Mouse (Mus musculus): ENCODE measurements around the gene Acvr2a. TPM values are rescaled to one million over a fixed set of nuclear protein-coding genes. Genes with fewer than 3 reads are reported as not detected.
A peak's percentile ranks its signal among the peaks of the same experiment; 100 is the strongest.

Acvr2a gene
- polyA plus RNA-seq, 1 experiment: 6.4 TPM

DNA sequence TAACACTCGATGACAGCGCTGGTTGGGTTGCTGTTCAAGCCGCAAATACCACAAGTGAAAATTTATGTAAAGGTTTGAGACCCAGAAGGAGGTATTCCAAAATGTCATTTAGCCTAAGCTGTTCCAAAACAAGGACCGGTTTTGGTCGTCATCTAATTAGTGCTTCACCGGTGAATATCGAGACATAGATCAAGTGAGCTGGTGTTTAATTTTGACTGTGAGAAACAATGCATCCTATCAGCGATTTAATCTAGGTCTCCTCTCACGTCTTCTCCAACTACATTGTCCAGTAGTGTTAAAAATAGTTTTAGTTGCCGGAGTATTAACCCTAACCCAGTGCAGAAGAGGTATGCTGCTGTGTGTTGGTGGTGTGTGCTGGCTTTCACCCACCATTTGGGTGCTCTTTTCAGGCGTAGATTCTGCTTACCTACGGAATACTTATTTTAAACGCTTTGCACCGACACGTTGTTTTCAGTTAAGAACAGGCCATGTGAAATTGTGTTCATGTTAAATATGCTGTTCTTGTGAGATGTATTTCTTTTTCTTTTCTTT lies 1.2 kb downstream of the Acvr2a start:
- WGBS: under 1% methylated on average over 15 of the region's 15 CpGs
- DNase-seq: no peak
- TF ChIP-seq CTCF (IDR thresholded peaks at IDR 0.05; ENCODE audit: insufficient read depth, low read length) (no peak), POLR2A (IDR thresholded peaks at IDR 0.05; ENCODE audit: borderline replicate concordance, extremely low read depth, low read depth, low read length) (no peak)
- Histone ChIP-seq H3K4me1 (ENCODE audit: control insufficient read depth, insufficient read depth, low read length) (peaks cover 6% of the 10 kb centered on the region; the same call in 1 of the 2 replicates), H3K4me3 (replicated peaks; ENCODE audit: extremely low read depth, low read depth, low read length) (peak overlapping the region; percentile 81)

DNA sequence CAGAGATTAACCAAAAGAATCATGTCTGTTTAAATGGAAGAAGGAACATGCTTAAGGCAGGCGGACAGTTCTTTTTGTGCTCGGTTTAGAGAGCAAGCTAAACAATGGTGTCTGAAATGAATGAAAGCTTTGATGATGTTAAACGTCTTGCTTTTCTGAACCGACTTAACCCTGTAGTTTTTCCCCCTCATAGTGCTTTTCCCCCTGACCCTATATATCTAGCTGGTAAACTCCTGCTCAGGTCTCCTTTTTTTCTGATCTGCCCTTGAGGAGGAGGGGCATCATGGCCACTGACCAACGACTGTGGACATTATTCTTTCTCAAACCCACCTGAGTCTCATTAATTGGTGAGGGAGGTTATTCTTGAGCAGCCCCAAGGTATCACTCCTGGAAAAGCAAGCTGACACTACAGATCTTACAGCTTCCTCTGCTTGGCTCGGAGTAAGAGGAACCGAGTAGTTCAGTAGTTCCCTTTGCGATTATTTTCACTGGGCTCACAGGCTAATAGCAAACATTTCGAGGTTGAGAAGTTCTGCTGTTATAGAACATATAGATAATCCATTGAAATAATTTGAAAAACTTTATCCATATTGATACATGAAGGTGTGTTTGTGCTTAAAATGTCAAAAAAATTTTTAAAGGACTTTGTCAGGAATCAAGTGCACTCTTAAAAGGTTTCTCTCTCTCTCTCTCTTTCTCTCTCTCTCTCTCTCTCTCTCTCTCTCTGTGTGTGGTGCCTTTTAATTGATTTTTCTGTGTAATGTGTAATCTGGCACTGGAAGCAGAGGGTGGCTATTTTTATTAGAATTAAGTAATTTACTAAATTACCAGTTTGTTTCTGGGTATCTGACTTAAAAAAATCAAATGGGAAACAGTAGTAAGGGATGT lies 2.5 kb downstream of the Acvr2a start:
- WGBS: 8% methylated on average over 9 of the region's 9 CpGs
- no peak for DNase-seq
- TF ChIP-seq POLR2A (IDR thresholded peaks at IDR 0.05; ENCODE audit: borderline replicate concordance, extremely low read depth, low read depth, low read length): no peak
- no peak for TF ChIP-seq CTCF (IDR thresholded peaks at IDR 0.05; ENCODE audit: insufficient read depth, low read length)
- H3K4me1 ChIP-seq (ENCODE audit: control insufficient read depth, insufficient read depth, low read length): peaks cover 6% of the 10 kb centered on the region; the same call in 1 of the 2 replicates
- peak overlapping the region; percentile 48 for H3K4me3 ChIP-seq (replicated peaks; ENCODE audit: extremely low read depth, low read depth, low read length)

DNA sequence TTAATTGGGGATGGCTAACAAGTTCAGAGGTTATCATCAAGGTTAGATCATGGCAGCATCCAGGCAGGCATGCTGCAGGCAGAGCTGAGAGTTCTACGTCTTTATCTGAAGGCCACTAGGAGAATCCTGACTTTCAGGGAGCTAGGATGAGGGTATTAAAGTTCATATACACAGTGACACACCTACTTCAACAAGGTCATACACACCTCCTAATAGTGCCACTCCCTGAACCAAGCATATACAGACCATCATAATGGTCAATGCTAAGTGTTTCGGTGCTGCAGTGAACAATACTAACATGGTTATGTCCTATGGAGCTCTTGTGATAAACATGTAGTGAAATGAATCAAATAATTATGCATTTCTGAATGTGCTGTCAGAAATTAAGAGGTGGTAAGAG lies 12.0 kb downstream of the Acvr2a start:
- TF ChIP-seq CTCF (IDR thresholded peaks at IDR 0.05; ENCODE audit: insufficient read depth, low read length) (no peak), POLR2A (IDR thresholded peaks at IDR 0.05; ENCODE audit: borderline replicate concordance, extremely low read depth, low read depth, low read length) (no peak)
- H3K4me1 ChIP-seq (ENCODE audit: control insufficient read depth, insufficient read depth, low read length): peaks cover 9% of the 10 kb centered on the region
- H3K4me3 ChIP-seq (replicated peaks; ENCODE audit: extremely low read depth, low read depth, low read length): no peak overlapping the region
- DNase-seq: no peak
- 79% methylated on average over 2 of the region's 2 CpGs for WGBS

DNA sequence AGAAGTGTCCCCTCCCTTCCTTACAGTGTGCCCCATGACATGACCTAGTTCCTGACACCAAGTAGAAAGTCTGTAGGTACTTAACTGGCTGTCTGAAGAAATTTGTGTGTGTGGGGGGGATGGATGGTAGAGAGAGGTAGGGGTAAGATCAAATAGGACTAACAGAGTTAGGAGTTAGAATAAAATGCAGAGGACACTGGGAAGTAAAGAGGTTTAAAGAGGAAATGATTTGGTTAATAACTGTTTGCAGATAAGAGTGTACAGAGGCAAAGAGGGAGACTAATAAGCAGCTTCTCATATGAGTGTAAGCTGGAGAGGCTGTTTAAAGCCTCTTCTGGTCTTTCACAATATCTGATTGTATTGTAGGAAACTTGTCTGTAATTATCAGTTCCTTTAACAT lies 12.5 kb downstream of the Acvr2a start:
- Histone ChIP-seq H3K4me1 (ENCODE audit: control insufficient read depth, insufficient read depth, low read length) (peaks cover 9% of the 10 kb centered on the region), H3K4me3 (replicated peaks; ENCODE audit: extremely low read depth, low read depth, low read length) (no peak overlapping the region)
- TF ChIP-seq POLR2A (IDR thresholded peaks at IDR 0.05; ENCODE audit: borderline replicate concordance, extremely low read depth, low read depth, low read length) (no peak), CTCF (IDR thresholded peaks at IDR 0.05; ENCODE audit: insufficient read depth, low read length) (no peak)
- no peak for DNase-seq

DNA sequence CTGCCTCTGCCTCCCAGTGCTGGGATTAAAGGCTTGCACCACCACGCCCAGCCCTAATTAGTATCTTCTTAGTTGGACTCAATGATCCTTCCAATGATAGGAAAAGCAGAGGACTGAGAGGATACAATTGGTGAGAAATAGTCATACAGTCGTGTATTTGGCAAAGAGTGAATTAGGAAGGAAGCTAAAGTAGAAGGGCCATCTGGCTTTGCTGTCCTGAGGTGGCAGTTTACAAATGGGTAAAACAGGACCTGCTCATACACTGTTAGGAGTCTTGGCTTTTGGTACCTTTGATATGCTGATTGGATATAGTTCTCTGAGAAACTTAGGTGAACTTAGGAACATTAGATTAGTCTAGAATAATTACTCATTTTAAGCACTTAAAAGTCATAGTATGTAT lies 16.6 kb downstream of the Acvr2a start:
- H3K4me3 ChIP-seq (replicated peaks; ENCODE audit: extremely low read depth, low read depth, low read length): no peak overlapping the region
- no peak for TF ChIP-seq CTCF (IDR thresholded peaks at IDR 0.05; ENCODE audit: insufficient read depth, low read length)
- no peak for TF ChIP-seq POLR2A (IDR thresholded peaks at IDR 0.05; ENCODE audit: borderline replicate concordance, extremely low read depth, low read depth, low read length)
- 70% methylated on average over 2 of the region's 2 CpGs for WGBS
- DNase-seq: no peak
- H3K4me1 ChIP-seq (ENCODE audit: control insufficient read depth, insufficient read depth, low read length): peaks cover 7% of the 10 kb centered on the region

DNA sequence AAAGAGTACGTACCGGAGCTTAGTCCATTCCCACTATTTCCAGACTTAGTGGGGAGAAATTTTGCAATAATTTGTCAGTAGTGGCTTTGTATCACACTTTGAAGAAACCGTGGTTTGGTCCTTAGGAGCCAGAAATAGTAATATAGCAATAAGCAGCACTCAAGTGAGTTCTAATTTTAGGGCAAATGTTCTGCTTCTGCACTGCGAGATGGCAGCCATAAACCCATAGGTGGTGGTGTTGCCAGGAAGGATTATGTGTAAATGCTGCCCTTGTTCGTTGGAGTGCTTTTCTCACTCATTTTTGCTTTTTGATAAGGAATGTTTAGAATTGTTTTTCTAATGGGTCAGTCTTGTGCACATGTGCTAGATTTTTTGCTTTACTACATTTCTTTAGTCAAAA lies 18.4 kb downstream of the Acvr2a start:
- WGBS: 48% methylated on average over 5 of the region's 5 CpGs
- peaks cover 2% of the 10 kb centered on the region; the same call in 1 of the 2 replicates for H3K4me1 ChIP-seq (ENCODE audit: control insufficient read depth, insufficient read depth, low read length)
- DNase-seq: no peak
- H3K4me3 ChIP-seq (replicated peaks; ENCODE audit: extremely low read depth, low read depth, low read length): no peak overlapping the region
- no peak for TF ChIP-seq POLR2A (IDR thresholded peaks at IDR 0.05; ENCODE audit: borderline replicate concordance, extremely low read depth, low read depth, low read length)
- no peak for TF ChIP-seq CTCF (IDR thresholded peaks at IDR 0.05; ENCODE audit: insufficient read depth, low read length)

DNA sequence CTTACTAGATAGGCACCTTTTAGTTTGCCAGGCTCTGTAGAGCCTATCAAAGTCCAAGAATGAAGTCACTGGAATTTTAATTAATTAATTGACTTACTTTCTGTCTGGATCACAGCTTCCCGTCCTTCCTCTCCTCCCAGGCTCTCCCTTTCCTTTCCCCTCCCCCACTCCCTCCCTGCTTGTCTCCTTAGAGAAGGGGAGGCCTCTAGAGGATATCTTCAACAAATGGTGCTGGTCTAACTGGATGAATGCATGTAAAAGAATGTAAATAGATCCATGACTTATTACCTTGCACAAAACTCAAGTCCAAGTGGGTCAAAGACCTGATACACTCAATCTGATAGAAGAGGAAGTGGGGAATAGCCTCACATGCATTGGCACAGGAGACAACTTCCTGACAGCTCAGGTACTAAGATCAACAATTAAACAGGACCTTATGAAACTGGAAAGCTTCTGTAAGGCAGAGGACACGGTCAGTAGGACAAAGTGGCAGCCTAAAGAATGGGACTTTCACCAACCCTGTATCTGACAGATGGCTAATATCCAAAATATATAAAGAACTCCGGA lies 20.1 kb downstream of the Acvr2a start:
- Histone ChIP-seq H3K4me1 (ENCODE audit: control insufficient read depth, insufficient read depth, low read length) (no peaks in the 10 kb centered on the region; the same call in 1 of the 2 replicates), H3K4me3 (replicated peaks; ENCODE audit: extremely low read depth, low read depth, low read length) (no peak overlapping the region)
- 39% methylated on average over 3 of the region's 3 CpGs for WGBS
- no peak for DNase-seq
- TF ChIP-seq POLR2A (IDR thresholded peaks at IDR 0.05; ENCODE audit: borderline replicate concordance, extremely low read depth, low read depth, low read length) (no peak), CTCF (IDR thresholded peaks at IDR 0.05; ENCODE audit: insufficient read depth, low read length) (no peak)

DNA sequence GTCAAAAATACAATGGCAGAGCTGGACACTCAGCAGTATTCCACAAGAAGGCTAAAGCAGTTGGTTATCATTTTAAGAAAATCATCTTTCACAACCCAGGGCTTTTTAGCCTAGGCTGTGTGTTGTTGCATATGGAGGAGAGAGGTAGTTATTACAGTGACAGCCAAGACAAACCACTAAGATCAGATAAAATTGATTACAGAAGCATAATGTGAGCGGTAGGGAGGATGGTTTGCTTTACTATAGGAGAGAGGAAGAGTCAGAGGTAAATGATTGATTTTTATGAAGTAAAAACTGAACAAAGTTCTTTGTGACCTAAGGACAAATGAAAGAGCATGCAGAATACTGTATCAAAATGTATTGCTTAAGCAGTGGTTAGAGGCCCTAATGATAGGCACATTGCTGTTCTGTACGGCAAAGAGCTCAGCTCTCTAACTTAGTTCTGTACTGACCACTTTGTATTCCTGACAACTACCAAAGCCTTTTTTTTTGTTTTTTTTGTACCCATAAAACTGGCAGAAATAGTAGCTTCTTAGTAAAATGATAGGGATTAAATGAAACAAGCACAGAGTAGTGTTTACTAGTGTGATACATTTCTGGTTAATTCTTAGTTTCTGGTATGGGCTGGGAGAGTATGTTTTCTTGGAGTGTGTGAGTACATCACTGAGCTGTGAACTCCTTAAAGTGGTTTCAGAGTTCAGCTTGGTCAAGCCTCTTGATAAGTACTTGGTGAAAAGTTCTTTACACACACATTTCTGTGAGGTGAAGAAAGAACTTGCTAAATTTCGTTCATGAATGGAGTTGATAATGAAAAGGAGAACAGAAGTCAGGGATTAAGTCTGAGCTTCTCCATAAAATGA lies 27.9 kb downstream of the Acvr2a start:
- Histone ChIP-seq H3K4me1 (ENCODE audit: control insufficient read depth, insufficient read depth, low read length) (no peaks in the 10 kb centered on the region; the same call in 1 of the 2 replicates), H3K4me3 (replicated peaks; ENCODE audit: extremely low read depth, low read depth, low read length) (no peak overlapping the region)
- 63% methylated on average over 3 of the region's 3 CpGs for WGBS
- DNase-seq: no peak
- TF ChIP-seq POLR2A (IDR thresholded peaks at IDR 0.05; ENCODE audit: borderline replicate concordance, extremely low read depth, low read depth, low read length): no peak
- TF ChIP-seq CTCF (IDR thresholded peaks at IDR 0.05; ENCODE audit: insufficient read depth, low read length): no peak
